Mouse (Mus musculus): ENCODE data around the gene Gstp2.

The Gstp2 gene

GRCm38 (mm10) chr19:4004331-4004730, 41.5 kb downstream of the Gstp2 start:
- no peak for DNase-seq

- no peak for DNase-seq
These were observed 42.2 kb downstream of the Gstp2 start for GRCm38 (mm10) chr19:4003641-4004040.

GRCm38 (mm10) chr19:4003112-4003511, 42.7 kb downstream of the Gstp2 start, which contains the start of gene Doc2g:
Doc2g (plus strand) TSS chr19:4003313.
- no peak for DNase-seq

- DNase-seq = no peak
These were observed 44.1 kb downstream of the Gstp2 start for GRCm38 (mm10) chr19:4001752-4002151.

GRCm38 (mm10) chr19:4000949-4001525, 44.8 kb downstream of the Gstp2 start:
- peak; percentile 37 to 42 for DNase-seq

GRCm38 (mm10) chr19:4000119-4000900, 45.5 kb downstream of the Gstp2 start, which contains the start of the genes Nudt8 and Gm49405:
Nudt8 (plus strand) TSS chr19:4000580.
Gm49405 (plus strand) TSS chr19:4000626.
- DNase-seq = peak; percentile 96 to 97

GRCm38 (mm10) chr19:3999121-3999730, 46.6 kb downstream of the Gstp2 start:
- DNase-seq = no peak

GRCm38 (mm10) chr19:3998335-3998734, 47.5 kb downstream of the Gstp2 start:
- DNase-seq = no peak

GRCm38 (mm10) chr19:3997231-3997630, 48.6 kb downstream of the Gstp2 start:
- DNase-seq = no peak

GRCm38 (mm10) chr19:3996747-3997146, 49.1 kb downstream of the Gstp2 start:
- no peak for DNase-seq

- DNase-seq = no peak
These were observed 49.7 kb downstream of the Gstp2 start for GRCm38 (mm10) chr19:3996106-3996505.

GRCm38 (mm10) chr19:3995505-3995904, 50.3 kb downstream of the Gstp2 start:
- no peak for DNase-seq

- no peak for DNase-seq
These were observed 50.9 kb downstream of the Gstp2 start for GRCm38 (mm10) chr19:3994932-3995331.

GRCm38 (mm10) chr19:3992416-3992815, 53.4 kb downstream of the Gstp2 start, which contains the start of gene Tbx10:
Tbx10 (plus strand) TSS chr19:3992752.
- no peak for DNase-seq

- no peak for DNase-seq
These were observed 53.9 kb downstream of the Gstp2 start for GRCm38 (mm10) chr19:3991966-3992365.

- DNase-seq = no peak
These were observed 54.3 kb downstream of the Gstp2 start for GRCm38 (mm10) chr19:3991562-3991961.

- no peak for DNase-seq
These were observed 55.0 kb downstream of the Gstp2 start for GRCm38 (mm10) chr19:3990804-3991203.

Data from cerebellum, postnatal 25 days (tissue).